Mouse (Mus musculus) MEL (cell line): ENCODE measurements around the gene Cbx8. TPM values are rescaled to one million over a fixed set of nuclear protein-coding genes. Genes with fewer than 3 reads are reported as not detected.

Experiments used
- DNase-seq: peaks from one replicate; pipeline ENCODE4 v3.0.0; 2011; ENCODE audit warnings: low read depth, low spot score
- H3K27ac ChIP-seq: 2 replicates; pipeline ENCODE4 v1.5.1; 2012; ENCODE audit warnings: low read depth, mild to moderate bottlenecking, control low read depth, low read length, moderate library complexity; ENCODE audit not compliant: control insufficient read depth
- H3K27me3 ChIP-seq, 2 experiments: fragments of 150-350 bp in 1 of 2; sonication (generic) in 1 of 2; 2 replicates each; pipeline ENCODE4 v1.6.1; 2012; ENCODE audit warnings: low read length in 2 of 2, mild to moderate bottlenecking in 2 of 2, improper control_type of control experiment in 1 of 2, moderate library complexity in 1 of 2; ENCODE audit not compliant: insufficient read depth in 2 of 2, control insufficient read depth in 1 of 2
- H3K36me3 ChIP-seq, 2 experiments: 2 replicates each; pipeline ENCODE4 v1.6.1; 2012 to 2014; ENCODE audit warnings: low read length in 2 of 2, improper control_type of control experiment in 1 of 2, inconsistent platforms in 1 of 2, mild to moderate bottlenecking in 1 of 2; ENCODE audit not compliant: insufficient read depth in 2 of 2, control insufficient read depth in 1 of 2
- H3K4me1 ChIP-seq, 2 experiments: fragments of 150-350 bp in 1 of 2; sonication (generic) in 1 of 2; 2 replicates each; pipeline ENCODE4 v1.6.1; 2012; ENCODE audit warnings: low read length in 2 of 2, improper control_type of control experiment in 1 of 2, mild to moderate bottlenecking in 1 of 2; ENCODE audit not compliant: insufficient read depth in 2 of 2, control insufficient read depth in 1 of 2
- H3K4me3 ChIP-seq, 2 experiments: fragments of 150-350 bp in 1 of 2; sonication (generic) in 1 of 2; 2 replicates each; pipeline ENCODE4 v1.5.1; 2012; ENCODE audit warnings: low read depth in 2 of 2, low read length in 2 of 2, mild to moderate bottlenecking in 2 of 2, moderate library complexity in 2 of 2, control low read depth in 1 of 2, improper control_type of control experiment in 1 of 2; ENCODE audit not compliant: control insufficient read depth in 1 of 2, insufficient read depth in 1 of 2
- H3K79me2 ChIP-seq: 2 replicates; pipeline ENCODE4 v1.6.1; 2012; ENCODE audit warnings: mild to moderate bottlenecking, low read length, moderate library complexity; ENCODE audit not compliant: control insufficient read depth, poor library complexity, insufficient read depth
- H3K9ac ChIP-seq: 2 replicates; pipeline ENCODE4 v1.6.1; 2012; ENCODE audit warnings: low read depth, mild to moderate bottlenecking, control low read depth, low read length, moderate library complexity; ENCODE audit not compliant: control insufficient read depth, poor library complexity, severe bottlenecking
- H3K9me3 ChIP-seq: fragments of 150-350 bp; sonication (generic); replicated peaks from 2 replicates; pipeline ENCODE4 v1.6.1; 2012; ENCODE audit warnings: mild to moderate bottlenecking, low read length, improper control_type of control experiment, moderate library complexity; ENCODE audit not compliant: insufficient read depth
- BHLHE40 ChIP-seq: IDR thresholded peaks from 2 replicates; pipeline ENCODE4 v1.6.1; 2012; ENCODE audit warnings: low read depth, mild to moderate bottlenecking, inconsistent platforms, low read length, improper control_type of control experiment, borderline replicate concordance
- CTCF ChIP-seq, 3 experiments: IDR thresholded peaks in 2 of 3; conservative IDR thresholded peaks in 1 of 3; 2 replicates each; pipeline ENCODE4 v1.5.1; 2011 to 2012; ENCODE audit warnings: low read length in 3 of 3, low read depth in 2 of 3, mild to moderate bottlenecking in 2 of 3, improper control_type of control experiment in 1 of 3, inconsistent platforms in 1 of 3, mixed read lengths in 1 of 3, moderate library complexity in 1 of 3; ENCODE audit not compliant: control insufficient read depth in 1 of 3, insufficient read depth in 1 of 3, poor library complexity in 1 of 3, severe bottlenecking in 1 of 3
- EP300 ChIP-seq, 2 experiments: IDR thresholded peaks; 2 replicates each; pipeline ENCODE4 v1.6.1; 2011; ENCODE audit warnings: improper control_type of control experiment in 2 of 2, low read length in 2 of 2, low read depth in 1 of 2, mild to moderate bottlenecking in 1 of 2
- GATA1 ChIP-seq: IDR thresholded peaks from 2 replicates; pipeline ENCODE4 v1.6.1; 2011; ENCODE audit warnings: low read depth, low read length, improper control_type of control experiment
- HCFC1 ChIP-seq: IDR thresholded peaks from 2 replicates; pipeline ENCODE4 v1.6.1; 2012; ENCODE audit warnings: low read depth, mild to moderate bottlenecking, inconsistent platforms, low read length, improper control_type of control experiment, moderate library complexity
- MAX ChIP-seq: IDR thresholded peaks from 2 replicates; pipeline ENCODE4 v1.6.1; 2011; ENCODE audit warnings: low read length, improper control_type of control experiment
- MXI1 ChIP-seq: IDR thresholded peaks from 2 replicates; pipeline ENCODE4 v1.6.1; 2011; ENCODE audit warnings: mild to moderate bottlenecking, low read depth, low read length, improper control_type of control experiment
- NELFE ChIP-seq: IDR thresholded peaks from 2 replicates; pipeline ENCODE4 v1.6.1; 2011; ENCODE audit warnings: low read depth, low read length, improper control_type of control experiment
- POLR2AphosphoS2 ChIP-seq: IDR thresholded peaks from 2 replicates; pipeline ENCODE4 v1.6.1; 2011; ENCODE audit warnings: low read length, improper control_type of control experiment
- RAD21 ChIP-seq: IDR thresholded peaks from 2 replicates; pipeline ENCODE4 v1.6.1; 2011; ENCODE audit warnings: mild to moderate bottlenecking, low read depth, low read length, improper control_type of control experiment
- SMC3 ChIP-seq: IDR thresholded peaks from 2 replicates; pipeline ENCODE4 v1.6.1; 2011; ENCODE audit warnings: low read depth, low read length, improper control_type of control experiment
- TAL1 ChIP-seq: IDR thresholded peaks from 2 replicates; pipeline ENCODE4 v1.6.1; 2012; ENCODE audit warnings: mild to moderate bottlenecking, inconsistent platforms, low read length, moderate library complexity, mixed read lengths
- TCF12 ChIP-seq: IDR thresholded peaks from 2 replicates; pipeline ENCODE4 v1.6.1; 2014; ENCODE audit warnings: low read depth, mild to moderate bottlenecking, inconsistent platforms, low read length, improper control_type of control experiment, moderate library complexity
- UBTF ChIP-seq: IDR thresholded peaks from 2 replicates; pipeline ENCODE4 v1.6.1; 2012; ENCODE audit warnings: low read depth, mild to moderate bottlenecking, inconsistent platforms, low read length, improper control_type of control experiment, moderate library complexity, borderline replicate concordance; ENCODE audit not compliant: insufficient read depth
- polyA plus RNA-seq, 2 experiments: library from polyadenylated mRNA; stranded (reverse) in 1 of 2; unstranded in 1 of 2; fragments of >175 nt in 1 of 2; fragments of >200 nt in 1 of 2; gene quantifications; 2 replicates each; pipeline versions ENCODE4 v1.2.1 to v1.2.4; 2012; ENCODE audit warnings: low replicate concordance in 2 of 2, low read depth in 1 of 2; ENCODE audit not compliant: insufficient read length in 2 of 2, insufficient read depth in 1 of 2, missing spikeins in 1 of 2
- total RNA-seq: library from RNA; depleted of rRNA; stranded (reverse); fragments of 300-350 nt; gene quantifications from 2 replicates; pipeline ENCODE4 v1.2.3, GENCODE M21; 2012

Cbx8 gene
- total and polyA plus RNA-seq, 3 experiments: 5.7 to 11.3 TPM; not detected in 1

GRCm38 (mm10) chr11:119044551-119045337 lies 4.0 kb upstream of the Cbx8 start:
- H3K27ac ChIP-seq: no peak overlapping the region
- H3K9me3 ChIP-seq: no peaks in the 10 kb centered on the region
- peaks cover 0 to 2% of the 10 kb centered on the region in 2 experiments for H3K27me3 ChIP-seq
- DNase-seq: no peak
- H3K9ac ChIP-seq: no peak overlapping the region
- H3K79me2 ChIP-seq: peaks cover 4% of the 10 kb centered on the region
- H3K36me3 ChIP-seq: peaks cover 0 to 4% of the 10 kb centered on the region in 2 experiments; a peak in 2 of 4 replicates
- peaks cover 0 to 7% of the 10 kb centered on the region in 2 experiments; a peak in 3 of 4 replicates for H3K4me1 ChIP-seq
- no peak overlapping the region for H3K4me3 ChIP-seq
- TF ChIP-seq NELFE (no peak), TCF12 (no peak), BHLHE40 (no peak), GATA1 (no peak), EP300 (IDR thresholded peaks at IDR 0.05; ENCODE audit: low read depth in 1 of 2, low read length in 2 of 2) (no peak), MAX (no peak)

DNA sequence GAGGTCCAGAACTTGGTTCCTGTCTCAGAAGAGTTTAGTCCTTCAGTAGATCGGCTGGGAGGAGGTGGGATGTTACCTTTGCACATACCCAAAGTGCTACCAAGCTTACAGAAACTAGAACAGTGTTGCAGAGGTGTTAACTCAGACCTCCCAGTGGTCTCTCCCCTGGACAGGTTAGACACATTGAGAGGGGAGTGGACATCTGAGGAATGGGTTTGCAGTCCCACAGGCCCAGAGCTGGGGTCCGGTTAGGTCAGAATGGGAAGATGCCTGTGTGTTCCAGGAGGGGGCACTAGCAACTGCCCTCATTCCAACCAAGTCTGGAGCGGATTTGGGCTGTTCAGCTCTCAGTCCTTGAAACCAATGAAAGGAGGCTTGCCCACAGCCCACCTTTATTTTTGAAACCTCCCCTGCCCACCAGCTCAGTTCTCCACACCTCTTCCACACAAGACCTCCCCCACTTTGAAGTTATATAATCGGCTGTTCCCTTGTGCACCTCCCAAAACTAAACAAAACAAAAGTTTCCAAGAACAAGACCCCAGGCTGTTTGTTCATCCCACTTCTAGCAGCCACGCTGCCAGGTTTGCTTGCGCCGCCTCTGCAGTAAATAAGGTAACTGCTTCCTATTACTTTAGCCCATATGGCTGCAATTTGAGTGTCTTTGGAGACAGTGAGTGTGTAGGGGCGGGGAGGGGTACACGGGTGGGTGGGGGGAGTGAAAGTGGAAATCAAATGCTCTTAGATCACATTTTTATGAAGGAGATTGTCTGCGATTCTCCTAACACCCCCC lies 3.2 kb upstream of the Cbx8 start:
- Histone ChIP-seq H3K27ac (no peak overlapping the region), H3K36me3 (peaks cover 0 to 9% of the 10 kb centered on the region in 2 experiments; a peak in 2 of 4 replicates), H3K4me3 (no peak overlapping the region), H3K9ac (no peak overlapping the region), H3K9me3 (no peaks in the 10 kb centered on the region), H3K27me3 (no peaks in the 10 kb centered on the region; a peak in 3 of 4 replicates), H3K79me2 (peaks cover 4% of the 10 kb centered on the region), H3K4me1 (peaks cover 0 to 10% of the 10 kb centered on the region in 2 experiments; a peak in 3 of 4 replicates)
- TF ChIP-seq SMC3: peak; percentile 49
- TF ChIP-seq TAL1: no peak
- peak; percentile 42 to 58 (median 57) for TF ChIP-seq CTCF (IDR thresholded peaks at IDR 0.05 in 2 of 3, conservative IDR thresholded peaks at IDR 0.05 in 1 of 3; ENCODE audit: control insufficient read depth in 1 of 3, insufficient read depth in 1 of 3, low read depth in 2 of 3, low read length in 3 of 3, poor library complexity in 1 of 3, severe bottlenecking in 1 of 3)
- TF ChIP-seq MAX: no peak
- TF ChIP-seq HCFC1: no peak
- no peak for TF ChIP-seq UBTF
- TF ChIP-seq MXI1: no peak
- TF ChIP-seq RAD21: peak; percentile 36
- TF ChIP-seq POLR2AphosphoS2: no peak
- DNase-seq: peak; percentile 38
